In the genomic region with DNA sequence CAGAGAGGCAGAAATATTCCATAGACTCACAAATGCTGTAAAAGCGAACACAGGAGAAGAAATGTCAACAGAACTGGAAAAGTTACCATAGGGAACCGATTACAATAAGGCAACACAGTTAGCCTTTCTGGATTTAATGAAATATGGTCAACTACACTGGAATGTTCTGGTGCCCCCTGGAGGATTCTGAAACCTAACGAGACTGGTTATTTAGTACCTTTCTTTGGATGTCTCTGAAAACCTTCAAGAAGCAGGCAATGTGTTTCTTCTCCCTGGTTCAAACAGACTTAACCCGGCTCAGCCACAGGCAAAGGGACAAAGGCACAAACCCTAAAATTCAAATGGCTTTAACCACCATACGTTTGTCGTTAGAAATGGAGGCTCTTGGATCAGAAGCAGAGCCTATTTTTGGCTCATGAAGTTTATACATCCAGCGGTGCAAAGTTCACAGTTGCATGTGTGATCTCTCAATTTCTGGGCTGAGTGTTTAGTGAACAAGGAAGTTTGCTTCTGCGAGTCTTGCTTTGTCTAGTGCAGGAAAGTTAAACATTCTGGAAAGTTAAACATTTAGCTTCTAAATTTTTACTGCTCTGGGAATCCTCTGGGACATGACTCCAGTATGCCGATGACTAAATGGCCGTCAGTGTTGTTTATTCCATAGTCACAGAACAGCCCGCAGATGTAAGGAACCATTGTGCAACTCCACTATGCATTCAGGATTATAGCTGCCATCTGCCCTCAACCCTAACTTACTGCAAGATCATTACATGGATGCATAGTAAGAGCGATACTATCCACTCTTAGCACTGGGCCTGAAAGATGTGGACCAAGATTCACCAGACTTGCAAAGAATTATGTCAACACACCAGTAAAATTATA, we compare ENCODE assay signal across 8 mouse cellular contexts.
DNase-seq lines count a peak whose midpoint lies in the region; ATAC-seq and TF ChIP-seq lines count a peak whose summit lies in the region.

No protein-coding gene starts in this region.

- peak overlapping the region; percentile 50; the same call in 1 of the 2 replicates for H3K27ac ChIP-seq in cortical plate, adult 2 months (ENCODE audit: insufficient read depth, low read length)
- peak overlapping the region; percentile 79 for H3K27ac ChIP-seq in limb, embryonic 11.5 days (replicated peaks; ENCODE audit: low read depth, low read length)
- peak overlapping the region; percentile 35; the same call in 1 of the 2 replicates for H3K27ac ChIP-seq in small intestine, adult 2 months (ENCODE audit: insufficient read depth, low read depth, low read length)

- no peaks in the 10 kb centered on the region for H3K36me3 ChIP-seq in limb, embryonic 11.5 days (ENCODE audit: control insufficient read depth, insufficient read depth, low read length)
- no peaks in the 10 kb centered on the region for H3K36me3 ChIP-seq in small intestine, adult 2 months (ENCODE audit: control insufficient read depth, insufficient read depth, low read length)

- WGBS in limb, embryonic 11.5 days: 50% methylated on average over 12 of the region's 12 CpGs
- 27% methylated on average over 12 of the region's 12 CpGs for WGBS in small intestine, adult 2 months

- ATAC-seq in limb, embryonic 11.5 days (ENCODE audit: insufficient number of reproducible peaks, low FRiP score, low TSS enrichment, low read depth): no peak
- no peak for ATAC-seq in granulocyte monocyte progenitor cell, adult 5-6 weeks (replicated peaks; ENCODE audit: poor library complexity, severe bottlenecking)

- DNase-seq in heart, adult 8-10 months (ENCODE audit: low spot score): peak; percentile 46
- DNase-seq in heart, postnatal 25 days (ENCODE audit: low spot score): no peak
- peak; percentile 74 for DNase-seq in CD4-positive, CD25-positive, alpha-beta regulatory T cell, adult 2 months (ENCODE audit: low read depth, low spot score)
- DNase-seq in hindlimb bud, embryonic 11.5 days (ENCODE audit: extremely low spot score, low read depth, low spot score): peak; percentile 46
- DNase-seq in limb, embryonic 11.5 days (ENCODE audit: low spot score): peak; percentile 60

- no peak overlapping the region for H3K9ac ChIP-seq in limb, embryonic 11.5 days (ENCODE audit: low read length)

- no peaks in the 10 kb centered on the region for H3K9me3 ChIP-seq in limb, embryonic 11.5 days (ENCODE audit: control insufficient read depth, low read length)

- TF ChIP-seq CTCF in cortical plate, adult 2 months (IDR thresholded peaks at IDR 0.05; ENCODE audit: extremely low read depth, insufficient read depth, low read length): 0 out of 2 replicates have a peak, but pooled peaks have one; percentile 7
- TF ChIP-seq CTCF in small intestine, adult 2 months (IDR thresholded peaks at IDR 0.05; ENCODE audit: extremely low read depth, insufficient read length, insufficient replicate concordance, low read depth, low read length): no peak

- intact Hi-C loops in heart, postnatal 25 days (cut with DNase I): no loop called here

- no peak overlapping the region for H3K4me3 ChIP-seq in cortical plate, adult 2 months (ENCODE audit: insufficient read depth, low read length)
- no peak overlapping the region for H3K4me3 ChIP-seq in limb, embryonic 11.5 days (ENCODE audit: low read depth, low read length)
- no peak overlapping the region for H3K4me3 ChIP-seq in small intestine, adult 2 months (ENCODE audit: low read depth, low read length)

- no peak overlapping the region for H3K4me2 ChIP-seq in limb, embryonic 11.5 days (ENCODE audit: low read depth, severe bottlenecking)

- no peak for TF ChIP-seq POLR2A in cortical plate, adult 2 months (IDR thresholded peaks at IDR 0.05; ENCODE audit: extremely low read depth, insufficient read depth, low read length)
- no peak for TF ChIP-seq POLR2A in small intestine, adult 2 months (IDR thresholded peaks at IDR 0.05; ENCODE audit: low read depth, low read length)

- no peaks in the 10 kb centered on the region for H3K27me3 ChIP-seq in limb, embryonic 11.5 days (ENCODE audit: control insufficient read depth, insufficient read depth, low read length)
- H3K27me3 ChIP-seq in small intestine, adult 2 months (ENCODE audit: control insufficient read depth, insufficient read depth, low read length): no peaks in the 10 kb centered on the region

- H3K4me1 ChIP-seq in cortical plate, adult 2 months (ENCODE audit: control insufficient read depth, insufficient read depth, low read length): peaks cover 4% of the 10 kb centered on the region
- peaks cover 13% of the 10 kb centered on the region for H3K4me1 ChIP-seq in limb, embryonic 11.5 days (ENCODE audit: control insufficient read depth, insufficient read depth, low read length)
- no peaks in the 10 kb centered on the region for H3K4me1 ChIP-seq in small intestine, adult 2 months (ENCODE audit: control insufficient read depth, insufficient read depth, insufficient read length, low read length)
